Mouse (Mus musculus): ENCODE results near the gene Uroc1. TPM values are rescaled to one million over a fixed set of nuclear protein-coding genes. Genes with fewer than 3 reads are reported as not detected.

Gene Uroc1
- total RNA-seq, 1 experiment from 2014 or later = not detected

GRCm38 (mm10) chr6:90334244-90334643 is 1.2 kb downstream of the Uroc1 start:
- ATAC-seq (replicated peaks in 1 of 2; ENCODE audit: insufficient read depth in 1 of 2, low FRiP score in 2 of 2, low TSS enrichment in 1 of 2, low read depth in 1 of 2, poor library complexity in 2 of 2, severe bottlenecking in 2 of 2) = peak; percentile 79 to 89

GRCm38 (mm10) chr6:90342343-90342742 is 9.3 kb downstream of the Uroc1 start:
- no peak for ATAC-seq (replicated peaks in 1 of 2; ENCODE audit: insufficient read depth in 1 of 2, low FRiP score in 2 of 2, low TSS enrichment in 1 of 2, low read depth in 1 of 2, poor library complexity in 2 of 2, severe bottlenecking in 2 of 2)

- no peak; a peak in 1 of 4 replicates for ATAC-seq (replicated peaks in 1 of 2; ENCODE audit: insufficient read depth in 1 of 2, low FRiP score in 2 of 2, low TSS enrichment in 1 of 2, low read depth in 1 of 2, poor library complexity in 2 of 2, severe bottlenecking in 2 of 2)
These were observed 14.1 kb downstream of the Uroc1 start for GRCm38 (mm10) chr6:90347183-90347582.

- ATAC-seq (replicated peaks in 1 of 2; ENCODE audit: insufficient read depth in 1 of 2, low FRiP score in 2 of 2, low TSS enrichment in 1 of 2, low read depth in 1 of 2, poor library complexity in 2 of 2, severe bottlenecking in 2 of 2) = no peak
These were observed 15.4 kb downstream of the Uroc1 start for GRCm38 (mm10) chr6:90348500-90348899.

- no peak for ATAC-seq (replicated peaks in 1 of 2; ENCODE audit: insufficient read depth in 1 of 2, low FRiP score in 2 of 2, low TSS enrichment in 1 of 2, low read depth in 1 of 2, poor library complexity in 2 of 2, severe bottlenecking in 2 of 2)
These were observed 16.9 kb downstream of the Uroc1 start for GRCm38 (mm10) chr6:90350011-90350410.

- ATAC-seq (replicated peaks in 1 of 2; ENCODE audit: insufficient read depth in 1 of 2, low FRiP score in 2 of 2, low TSS enrichment in 1 of 2, low read depth in 1 of 2, poor library complexity in 2 of 2, severe bottlenecking in 2 of 2) = no peak
These were observed 25.1 kb downstream of the Uroc1 start for GRCm38 (mm10) chr6:90358142-90358541.

- ATAC-seq (replicated peaks in 1 of 2; ENCODE audit: insufficient read depth in 1 of 2, low FRiP score in 2 of 2, low TSS enrichment in 1 of 2, low read depth in 1 of 2, poor library complexity in 2 of 2, severe bottlenecking in 2 of 2) = no peak
These were observed 26.4 kb downstream of the Uroc1 start for GRCm38 (mm10) chr6:90359445-90359844.

GRCm38 (mm10) chr6:90360024-90360781 is 27.1 kb downstream of the Uroc1 start:
- peak in 1 of 2 experiments; percentile 19; a peak in 2 of 4 replicates for ATAC-seq (replicated peaks in 1 of 2; ENCODE audit: insufficient read depth in 1 of 2, low FRiP score in 2 of 2, low TSS enrichment in 1 of 2, low read depth in 1 of 2, poor library complexity in 2 of 2, severe bottlenecking in 2 of 2)

GRCm38 (mm10) chr6:90360922-90361614 is 28.0 kb downstream of the Uroc1 start:
- no peak for ATAC-seq (replicated peaks in 1 of 2; ENCODE audit: insufficient read depth in 1 of 2, low FRiP score in 2 of 2, low TSS enrichment in 1 of 2, low read depth in 1 of 2, poor library complexity in 2 of 2, severe bottlenecking in 2 of 2)

- ATAC-seq (replicated peaks in 1 of 2; ENCODE audit: insufficient read depth in 1 of 2, low FRiP score in 2 of 2, low TSS enrichment in 1 of 2, low read depth in 1 of 2, poor library complexity in 2 of 2, severe bottlenecking in 2 of 2) = no peak
These were observed 30.2 kb downstream of the Uroc1 start for GRCm38 (mm10) chr6:90363301-90363700.

- ATAC-seq (replicated peaks in 1 of 2; ENCODE audit: insufficient read depth in 1 of 2, low FRiP score in 2 of 2, low TSS enrichment in 1 of 2, low read depth in 1 of 2, poor library complexity in 2 of 2, severe bottlenecking in 2 of 2) = peak; percentile 95 to 97
These were observed 36.1 kb downstream of the Uroc1 start, which contains the start of gene Zxdc for GRCm38 (mm10) chr6:90368976-90369724. Zxdc (plus strand) TSS chr6:90369492.

- peak; percentile 50 to 57 for ATAC-seq (replicated peaks in 1 of 2; ENCODE audit: insufficient read depth in 1 of 2, low FRiP score in 2 of 2, low TSS enrichment in 1 of 2, low read depth in 1 of 2, poor library complexity in 2 of 2, severe bottlenecking in 2 of 2)
These were observed 36.9 kb downstream of the Uroc1 start for GRCm38 (mm10) chr6:90369725-90370553.

- ATAC-seq (replicated peaks in 1 of 2; ENCODE audit: insufficient read depth in 1 of 2, low FRiP score in 2 of 2, low TSS enrichment in 1 of 2, low read depth in 1 of 2, poor library complexity in 2 of 2, severe bottlenecking in 2 of 2) = no peak
These were observed 41.6 kb downstream of the Uroc1 start for GRCm38 (mm10) chr6:90374647-90375046.

- ATAC-seq (replicated peaks in 1 of 2; ENCODE audit: insufficient read depth in 1 of 2, low FRiP score in 2 of 2, low TSS enrichment in 1 of 2, low read depth in 1 of 2, poor library complexity in 2 of 2, severe bottlenecking in 2 of 2) = peak in 1 of 2 experiments; percentile 72; a peak in 1 of 4 replicates
These were observed 44.6 kb downstream of the Uroc1 start for GRCm38 (mm10) chr6:90377708-90378107.

- ATAC-seq (replicated peaks in 1 of 2; ENCODE audit: insufficient read depth in 1 of 2, low FRiP score in 2 of 2, low TSS enrichment in 1 of 2, low read depth in 1 of 2, poor library complexity in 2 of 2, severe bottlenecking in 2 of 2) = no peak; a peak in 1 of 4 replicates
These were observed 48.4 kb downstream of the Uroc1 start for GRCm38 (mm10) chr6:90381465-90381864.

GRCm38 (mm10) chr6:90390629-90391028 is 57.5 kb downstream of the Uroc1 start:
- no peak for ATAC-seq (replicated peaks in 1 of 2; ENCODE audit: insufficient read depth in 1 of 2, low FRiP score in 2 of 2, low TSS enrichment in 1 of 2, low read depth in 1 of 2, poor library complexity in 2 of 2, severe bottlenecking in 2 of 2)

- no peak for ATAC-seq (replicated peaks in 1 of 2; ENCODE audit: insufficient read depth in 1 of 2, low FRiP score in 2 of 2, low TSS enrichment in 1 of 2, low read depth in 1 of 2, poor library complexity in 2 of 2, severe bottlenecking in 2 of 2)
These were observed 60.9 kb downstream of the Uroc1 start for GRCm38 (mm10) chr6:90393948-90394347.

All from hematopoietic stem cell, adult 5-6 weeks (primary cell).